Mouse (Mus musculus) erythroblast, embryonic 14.5 days (primary cell): ENCODE measurements at regions not wholly inside any gene's neighbourhood (a gene's known extent, or its start where the extent isn't known, plus 50 kb on each side); places are given as distances from the start of the nearest gene placed in this dataset.

ENCODE experiments used
- H3K27me3 ChIP-seq: 2 replicates; pipeline ENCODE4 v1.6.1; 2012; ENCODE audit warnings: inconsistent platforms; ENCODE audit not compliant: control insufficient read depth
- H3K36me3 ChIP-seq: 2 replicates; pipeline ENCODE4 v1.6.1; 2012; ENCODE audit warnings: mild to moderate bottlenecking, inconsistent platforms; ENCODE audit not compliant: control insufficient read depth
- H3K4me1 ChIP-seq: 2 replicates; pipeline ENCODE4 v1.6.1; 2012; ENCODE audit warnings: inconsistent platforms; ENCODE audit not compliant: control insufficient read depth
- H3K4me3 ChIP-seq: replicated peaks from 2 replicates; pipeline ENCODE3; 2012; ENCODE audit warnings: moderate library complexity, mild to moderate bottlenecking, inconsistent platforms
- H3K9me3 ChIP-seq: 2 replicates; pipeline ENCODE4 v1.6.1; 2012; ENCODE audit warnings: low read length, inconsistent platforms, mixed read lengths; ENCODE audit not compliant: control insufficient read depth
- GATA1 ChIP-seq: IDR thresholded peaks from 2 replicates; pipeline ENCODE4 v1.6.1; 2012; ENCODE audit warnings: low read length, inconsistent platforms, mixed read lengths
- TAL1 ChIP-seq: IDR thresholded peaks from 3 replicates; pipeline ENCODE4 v1.6.1; 2012; ENCODE audit warnings: low read length, inconsistent platforms, mixed read lengths

DNA sequence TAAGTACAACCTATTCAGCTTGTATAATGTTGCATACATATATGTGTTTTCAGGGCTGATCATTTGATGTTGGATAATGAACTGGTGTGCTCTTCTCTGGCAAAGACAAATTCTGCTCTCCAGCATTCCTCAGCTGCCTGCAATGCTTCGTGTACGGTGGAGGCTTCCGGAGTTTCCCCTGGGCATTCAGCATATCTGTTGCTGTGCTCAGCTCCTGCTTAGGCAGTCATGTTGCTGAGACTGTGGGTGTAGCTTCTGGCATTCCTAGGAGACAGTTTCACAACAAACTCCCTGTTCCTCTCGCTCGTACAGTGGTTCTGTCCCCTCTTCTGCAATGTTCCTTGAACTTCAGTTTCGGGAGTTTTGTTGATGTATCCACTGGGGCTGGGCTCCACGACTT is 181.7 kb downstream of the Plpp3 start:
- Histone ChIP-seq H3K9me3 (no peaks in the 10 kb centered on the region; the same call in 1 of the 2 replicates), H3K27me3 (no peaks in the 10 kb centered on the region), H3K36me3 (no peaks in the 10 kb centered on the region), H3K4me1 (no peaks in the 10 kb centered on the region), H3K4me3 (no peak overlapping the region)
- TF ChIP-seq TAL1 (no peak), GATA1 (no peak)

DNA sequence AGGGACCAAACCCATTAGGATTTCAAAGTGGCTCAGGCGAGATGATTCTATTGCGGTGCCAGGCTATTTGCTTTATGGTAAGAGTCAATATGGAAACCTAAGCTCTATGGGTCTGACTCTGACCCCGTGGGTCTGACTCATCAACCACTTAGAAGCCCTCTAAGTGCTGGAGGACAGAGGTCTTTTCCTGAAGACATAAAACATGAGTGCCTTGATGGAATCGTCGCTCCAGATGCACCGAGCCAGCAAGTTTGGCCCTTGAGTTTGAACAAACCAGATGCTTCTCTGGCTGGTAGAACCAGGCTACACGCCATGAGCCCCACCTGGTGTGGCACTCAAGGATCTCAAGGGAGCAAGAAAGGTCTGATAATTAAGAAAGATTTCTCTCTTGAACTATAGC is 184.1 kb downstream of the Plpp3 start:
- H3K27me3 ChIP-seq, result no peaks in the 10 kb centered on the region
- no peaks in the 10 kb centered on the region for H3K4me1 ChIP-seq
- H3K36me3 ChIP-seq, result no peaks in the 10 kb centered on the region
- no peaks in the 10 kb centered on the region; the same call in 1 of the 2 replicates for H3K9me3 ChIP-seq
- TF ChIP-seq GATA1 (no peak), TAL1 (no peak)
- H3K4me3 ChIP-seq, result no peak overlapping the region

DNA sequence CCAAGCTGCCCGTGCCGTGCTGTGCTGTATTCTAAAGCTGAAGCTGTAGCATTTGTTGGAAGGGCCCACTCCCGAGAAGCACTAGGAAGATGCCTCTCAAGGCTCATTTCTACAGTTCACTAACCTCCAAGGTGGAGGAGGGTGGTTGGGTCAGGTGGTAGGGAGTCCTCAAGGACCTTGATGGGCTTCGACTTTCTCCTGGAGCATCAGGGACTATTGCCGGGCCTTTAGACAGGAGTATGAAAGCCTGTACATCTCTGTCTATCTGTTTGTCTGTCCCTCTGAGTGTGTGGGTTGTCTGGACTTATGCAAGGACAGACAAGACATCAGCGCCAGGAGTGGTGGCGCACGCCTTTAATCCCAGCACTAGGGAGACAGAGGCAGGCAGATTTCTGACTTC is 189.7 kb downstream of the Plpp3 start:
- Histone ChIP-seq H3K4me1 (no peaks in the 10 kb centered on the region), H3K9me3 (no peaks in the 10 kb centered on the region; the same call in 1 of the 2 replicates), H3K4me3 (no peak overlapping the region), H3K27me3 (no peaks in the 10 kb centered on the region), H3K36me3 (no peaks in the 10 kb centered on the region)
- TF ChIP-seq GATA1, result no peak

DNA sequence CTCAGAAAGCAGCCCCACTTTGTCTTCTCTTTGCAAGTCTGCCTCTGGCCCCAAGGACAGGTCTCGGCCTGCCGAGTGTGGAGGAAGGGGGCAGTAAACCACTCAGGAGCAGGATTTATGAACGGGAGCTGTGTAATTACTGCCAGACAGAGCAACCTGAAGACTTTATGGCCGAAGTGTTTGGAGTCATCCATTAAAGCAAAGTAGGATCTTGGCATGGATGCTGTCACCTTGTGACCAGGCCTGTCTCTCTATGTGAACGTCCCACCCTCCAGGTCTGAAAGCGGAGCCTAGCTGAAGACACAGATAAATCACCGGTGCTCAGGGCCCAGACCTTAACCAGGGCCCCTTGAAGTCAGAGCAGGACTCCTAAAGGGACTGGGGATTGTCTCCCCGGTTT is 190.8 kb downstream of the Plpp3 start:
- no peaks in the 10 kb centered on the region for H3K36me3 ChIP-seq
- H3K9me3 ChIP-seq, result no peaks in the 10 kb centered on the region; the same call in 1 of the 2 replicates
- H3K4me3 ChIP-seq, result no peak overlapping the region
- no peaks in the 10 kb centered on the region for H3K4me1 ChIP-seq
- TF ChIP-seq TAL1 (no peak), GATA1 (no peak)
- no peaks in the 10 kb centered on the region for H3K27me3 ChIP-seq

DNA sequence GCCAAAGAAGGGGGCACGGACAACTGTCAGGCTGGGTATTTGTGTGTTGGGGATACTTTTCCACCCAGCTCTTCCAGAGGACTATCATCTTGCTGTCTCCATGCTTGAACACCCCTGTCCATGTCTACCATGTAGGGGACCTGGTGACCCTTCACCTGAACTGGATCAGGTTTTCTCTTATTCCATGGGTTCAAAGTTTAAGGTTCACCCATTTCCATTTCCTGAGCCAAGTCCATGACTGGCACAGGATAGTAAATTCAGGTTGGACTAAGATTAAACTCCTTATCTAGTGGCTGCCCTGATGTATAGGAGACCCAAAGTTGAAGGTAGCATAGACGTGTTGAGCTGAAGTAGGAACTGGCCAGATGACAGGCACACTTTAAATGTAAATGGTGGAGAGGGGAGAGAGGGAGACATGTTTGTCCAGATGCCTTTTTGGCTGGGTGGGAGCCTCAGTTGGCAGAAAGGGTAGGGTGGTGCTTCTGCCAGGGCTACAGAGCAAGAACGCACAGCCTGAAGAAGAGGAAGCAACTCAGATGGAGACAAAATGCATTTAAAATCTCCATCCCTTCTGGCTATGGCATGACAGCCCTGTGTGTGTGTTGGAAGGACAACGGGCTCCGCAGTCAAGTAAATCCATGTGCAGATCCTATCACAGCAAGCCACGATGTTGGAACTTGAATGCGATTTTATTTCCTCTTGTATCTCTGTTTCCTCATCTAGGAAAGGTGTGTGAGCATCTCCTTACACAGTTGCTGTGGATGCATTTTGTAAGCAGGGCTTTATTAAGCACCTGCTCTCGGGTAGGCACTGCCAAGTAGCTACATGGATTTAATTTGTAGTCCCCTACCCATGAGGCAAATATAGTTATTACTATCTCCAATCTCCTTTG is 192.4 kb downstream of the Plpp3 start:
- Histone ChIP-seq H3K4me3 (no peak overlapping the region), H3K27me3 (no peaks in the 10 kb centered on the region), H3K9me3 (no peaks in the 10 kb centered on the region; the same call in 1 of the 2 replicates), H3K4me1 (no peaks in the 10 kb centered on the region), H3K36me3 (no peaks in the 10 kb centered on the region)
- TF ChIP-seq GATA1, result no peak
- no peak for TF ChIP-seq TAL1

DNA sequence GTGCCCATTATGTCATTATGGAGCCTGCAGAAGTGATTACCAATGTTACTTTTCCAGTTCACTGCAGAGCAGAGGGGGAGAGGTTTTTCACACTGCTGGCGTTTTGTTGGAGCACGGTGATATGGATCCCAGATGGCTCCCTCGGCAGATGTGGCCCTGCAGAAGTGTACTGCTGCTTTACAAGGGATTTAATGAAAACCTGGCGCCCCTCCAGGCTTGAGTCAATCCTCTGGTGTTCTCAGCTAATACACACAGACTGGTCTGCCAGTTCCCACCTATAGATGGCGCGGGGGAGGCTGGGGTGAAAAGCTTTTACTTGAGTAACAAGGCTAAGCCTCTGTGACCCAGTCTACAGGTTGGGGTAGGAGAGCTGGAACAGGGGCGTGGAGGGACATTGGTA is 195.2 kb downstream of the Plpp3 start:
- H3K4me1 ChIP-seq, result no peaks in the 10 kb centered on the region
- no peaks in the 10 kb centered on the region for H3K36me3 ChIP-seq
- TF ChIP-seq TAL1 (no peak), GATA1 (no peak)
- no peak overlapping the region for H3K4me3 ChIP-seq
- no peaks in the 10 kb centered on the region; the same call in 1 of the 2 replicates for H3K9me3 ChIP-seq
- H3K27me3 ChIP-seq, result no peaks in the 10 kb centered on the region

DNA sequence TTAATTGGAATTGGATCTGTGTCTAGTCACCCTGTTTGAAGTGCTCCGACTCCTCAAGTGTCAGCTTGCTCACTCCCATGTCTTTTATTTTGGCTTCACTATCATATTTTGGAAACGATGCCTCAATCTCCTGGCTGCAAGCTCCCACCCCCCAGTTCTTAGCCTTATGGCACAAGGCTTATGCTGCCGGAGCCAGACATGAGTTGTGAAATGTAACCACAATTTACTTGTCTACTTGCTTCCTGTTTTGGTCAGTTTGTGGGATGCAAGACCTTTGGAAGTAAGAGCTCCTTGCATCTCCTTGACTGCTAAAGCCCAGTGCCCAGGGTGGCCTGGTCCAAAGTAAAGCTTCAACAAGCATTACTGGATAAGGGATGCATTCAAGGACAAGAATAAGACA is 195.8 kb downstream of the Plpp3 start:
- no peaks in the 10 kb centered on the region for H3K4me1 ChIP-seq
- TF ChIP-seq TAL1 (no peak), GATA1 (no peak)
- H3K9me3 ChIP-seq, result no peaks in the 10 kb centered on the region; the same call in 1 of the 2 replicates
- H3K4me3 ChIP-seq, result no peak overlapping the region
- H3K27me3 ChIP-seq, result no peaks in the 10 kb centered on the region
- H3K36me3 ChIP-seq, result no peaks in the 10 kb centered on the region

DNA sequence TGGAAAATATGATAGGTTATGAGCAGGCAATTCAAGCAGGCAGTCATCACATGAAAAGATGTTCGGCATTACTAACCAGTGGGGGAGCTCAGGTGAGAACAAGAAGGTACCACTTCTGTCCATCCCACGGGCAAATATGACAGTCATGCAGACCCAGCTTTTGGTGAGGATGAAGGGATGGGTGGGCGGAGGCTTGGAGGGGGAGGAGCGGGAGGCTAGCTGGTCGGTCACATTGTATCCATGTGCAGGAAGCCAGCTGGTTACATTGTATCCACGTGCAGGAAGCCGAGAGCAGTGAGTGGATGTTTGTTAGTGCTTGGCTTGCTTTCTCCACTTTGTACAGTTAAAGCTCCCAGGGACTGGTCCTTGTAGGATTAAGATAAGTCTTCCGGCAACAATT is 196.9 kb downstream of the Plpp3 start:
- TF ChIP-seq TAL1, result no peak
- no peak for TF ChIP-seq GATA1
- no peak overlapping the region for H3K4me3 ChIP-seq
- no peaks in the 10 kb centered on the region for H3K4me1 ChIP-seq
- no peaks in the 10 kb centered on the region for H3K36me3 ChIP-seq
- H3K27me3 ChIP-seq, result no peaks in the 10 kb centered on the region
- no peaks in the 10 kb centered on the region; the same call in 1 of the 2 replicates for H3K9me3 ChIP-seq

DNA sequence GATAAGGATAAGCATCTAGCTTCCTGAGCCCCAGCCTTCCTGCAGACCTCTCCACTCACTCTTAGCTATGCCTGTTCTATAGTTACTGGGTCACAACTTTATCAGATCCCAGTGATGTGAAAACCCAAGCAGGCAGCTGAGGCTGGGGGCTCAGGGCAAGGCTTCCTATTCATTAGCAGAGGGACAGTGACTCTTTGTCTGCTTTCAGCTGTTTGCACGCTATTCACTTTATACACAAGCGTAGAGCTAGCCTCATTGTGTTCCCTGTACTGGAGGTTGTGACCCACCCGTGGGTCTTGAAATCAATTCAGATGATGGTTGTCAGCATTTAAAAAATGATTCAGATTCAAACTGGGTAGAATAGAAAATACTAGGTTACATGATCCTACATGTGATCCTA is 199.5 kb downstream of the Plpp3 start:
- TF ChIP-seq GATA1 (no peak), TAL1 (no peak)
- H3K36me3 ChIP-seq, result no peaks in the 10 kb centered on the region

DNA sequence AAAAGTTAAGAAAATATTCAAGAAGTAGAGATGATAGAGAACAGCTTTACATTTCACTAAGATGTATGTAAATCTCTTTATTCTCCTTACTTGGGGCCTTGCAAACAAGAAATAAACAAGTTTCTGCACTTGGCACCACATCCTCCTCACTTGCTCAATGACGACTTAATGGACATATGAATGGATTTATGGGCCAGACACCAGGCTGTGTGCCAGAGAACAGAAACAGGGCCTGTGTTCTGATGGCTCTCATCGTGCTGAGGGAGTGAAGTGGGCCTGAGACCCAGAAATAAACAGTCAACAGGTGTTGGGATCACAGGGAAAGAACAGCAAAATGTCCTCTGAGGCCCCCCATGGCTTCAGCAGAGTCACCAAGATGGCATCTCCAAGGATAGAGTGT is 201.6 kb downstream of the Plpp3 start:
- Histone ChIP-seq H3K4me1 (no peaks in the 10 kb centered on the region), H3K36me3 (no peaks in the 10 kb centered on the region), H3K4me3 (no peak overlapping the region), H3K9me3 (no peaks in the 10 kb centered on the region; the same call in 1 of the 2 replicates), H3K27me3 (no peaks in the 10 kb centered on the region)
- TF ChIP-seq GATA1 (no peak), TAL1 (no peak)

More for the DNA sequence above, 199.5 kb downstream of the Plpp3 start:
- no peak overlapping the region for H3K4me3 ChIP-seq
- H3K4me1 ChIP-seq, result no peaks in the 10 kb centered on the region
- no peaks in the 10 kb centered on the region; the same call in 1 of the 2 replicates for H3K9me3 ChIP-seq
- H3K27me3 ChIP-seq, result no peaks in the 10 kb centered on the region
